Mouse (Mus musculus) kidney, postnatal 4 days (tissue): ENCODE data around the gene Sipa1l3.

Experiments
- DNase-seq, 2 experiments: peaks; one replicate each; pipeline ENCODE4 v3.0.0; 2021; ENCODE audit warnings: mixed read lengths in 2 of 2

Gene Sipa1l3

GRCm38 (mm10) chr7:29441793-29442192 is 76.6 kb downstream of the Sipa1l3 start:
- peak in 1 of 2 experiments; percentile 57 for DNase-seq

GRCm38 (mm10) chr7:29441151-29441550 is 77.3 kb downstream of the Sipa1l3 start:
- no peak for DNase-seq

DNA sequence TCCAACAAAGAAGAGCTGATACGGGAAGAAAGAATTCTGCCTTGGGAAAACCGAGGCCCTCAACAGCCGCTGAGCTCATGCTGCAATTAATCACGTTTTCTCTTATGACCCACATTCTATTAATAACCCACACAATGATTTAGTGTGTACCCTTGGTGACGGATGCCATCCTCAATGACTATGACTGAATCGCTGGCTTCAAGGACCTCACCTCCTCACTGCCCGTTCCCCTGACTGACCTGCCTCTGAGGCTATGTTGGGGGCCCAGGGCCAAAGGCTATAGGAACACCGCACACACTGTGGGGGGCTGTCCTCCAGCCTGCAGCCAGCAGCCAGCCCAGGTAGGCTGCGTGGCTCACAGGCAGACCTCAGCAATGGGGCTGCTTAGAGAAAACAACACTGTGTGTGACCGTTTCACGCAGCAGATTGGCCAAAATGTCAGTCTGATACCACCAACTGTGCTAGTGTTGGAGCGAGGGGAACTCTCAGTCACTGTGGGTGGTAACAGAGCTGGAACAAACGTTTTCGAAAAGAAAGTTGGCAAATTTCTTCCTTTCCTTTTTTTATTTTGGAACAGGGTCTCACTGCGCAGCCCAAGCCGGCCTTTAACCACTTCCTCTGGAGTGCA is 79.7 kb downstream of the Sipa1l3 start:
- no peak for DNase-seq

DNA sequence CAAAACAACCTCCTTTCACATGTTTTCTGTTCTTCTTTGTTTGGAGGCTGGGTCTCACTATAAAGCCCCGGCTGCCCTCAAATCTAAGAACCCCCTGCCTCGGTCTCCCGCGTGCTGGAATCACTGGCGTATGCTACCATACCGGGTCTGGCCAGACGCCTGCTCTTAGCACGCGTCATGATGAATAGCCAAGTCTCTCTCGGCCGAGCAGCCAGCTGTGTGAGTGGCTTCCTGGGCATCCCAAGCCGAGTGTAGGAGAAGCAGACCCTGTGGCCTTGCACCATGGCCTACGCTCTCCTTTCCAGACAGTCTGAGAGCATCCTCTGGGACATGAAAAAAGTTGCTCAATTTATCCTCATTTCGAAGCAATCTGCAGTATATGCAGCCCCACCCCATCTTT is 80.2 kb downstream of the Sipa1l3 start:
- DNase-seq: no peak

DNA sequence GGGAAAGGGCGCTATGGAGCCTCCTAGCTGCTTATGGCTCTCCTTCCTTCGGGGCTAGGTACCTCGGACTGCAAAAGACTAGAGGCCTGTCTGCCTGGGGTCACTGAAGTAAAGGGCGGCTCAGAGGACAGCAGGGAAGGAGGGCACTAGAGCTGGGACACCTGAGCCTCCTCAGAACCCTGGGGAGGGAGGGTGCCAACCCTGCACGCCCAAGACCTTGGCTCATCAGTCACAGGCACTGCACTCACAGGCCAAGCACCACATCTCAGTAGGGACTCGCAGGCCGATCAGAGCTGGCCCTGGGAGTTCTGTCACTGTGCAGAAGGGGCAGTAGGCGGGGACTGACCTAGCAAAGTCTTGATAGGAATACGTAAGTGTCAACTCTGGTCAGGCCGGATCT is 81.4 kb downstream of the Sipa1l3 start:
- DNase-seq: no peak

- DNase-seq: no peak
Measured at GRCm38 (mm10) chr7:29434313-29435035, 84.0 kb downstream of the Sipa1l3 start.

DNA sequence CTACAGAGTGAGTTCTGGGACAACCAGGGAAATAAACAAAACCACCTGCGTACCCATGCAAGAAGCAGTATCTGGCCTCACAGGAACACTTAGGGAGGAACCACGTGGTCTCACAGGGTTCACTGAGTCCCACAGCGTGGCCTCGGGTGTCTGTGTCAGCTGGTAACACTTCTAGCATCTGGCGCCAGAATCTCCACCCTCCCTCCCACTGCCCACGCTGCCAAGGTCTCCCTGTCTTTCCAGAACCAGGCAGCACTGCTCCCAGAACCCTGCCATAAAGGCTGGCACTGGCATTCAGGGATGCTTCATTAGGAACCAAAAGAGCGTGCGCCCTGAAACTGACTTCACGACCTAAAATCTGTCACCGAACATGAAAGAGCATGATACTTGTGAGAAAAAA is 84.7 kb downstream of the Sipa1l3 start:
- DNase-seq: no peak

- no peak for DNase-seq
Measured at GRCm38 (mm10) chr7:29432947-29433553, 85.4 kb downstream of the Sipa1l3 start.

GRCm38 (mm10) chr7:29432180-29432946 is 86.1 kb downstream of the Sipa1l3 start:
- no peak for DNase-seq

GRCm38 (mm10) chr7:29430739-29431211 is 87.7 kb downstream of the Sipa1l3 start:
- peak; percentile 62 to 71 for DNase-seq

DNA sequence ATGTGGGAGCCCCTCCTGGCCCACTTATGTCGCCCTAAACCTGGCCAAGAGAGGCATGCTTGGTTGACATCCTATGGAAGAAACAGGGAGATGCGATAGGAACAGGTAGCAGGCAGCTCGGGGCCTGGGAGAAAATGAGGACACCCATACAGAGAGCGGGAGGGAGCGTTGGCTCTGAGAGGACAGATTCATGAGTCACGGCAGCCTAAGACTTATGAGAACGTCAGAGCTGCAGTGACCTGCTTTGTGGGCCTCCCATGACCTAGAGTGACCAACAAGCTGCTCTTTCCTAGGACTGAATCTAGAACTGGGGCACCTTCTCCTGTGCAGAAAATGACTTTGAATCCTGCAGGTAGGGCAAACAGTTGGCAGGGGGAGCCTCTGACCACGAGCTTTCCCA is 92.4 kb downstream of the Sipa1l3 start:
- DNase-seq: no peak

DNA sequence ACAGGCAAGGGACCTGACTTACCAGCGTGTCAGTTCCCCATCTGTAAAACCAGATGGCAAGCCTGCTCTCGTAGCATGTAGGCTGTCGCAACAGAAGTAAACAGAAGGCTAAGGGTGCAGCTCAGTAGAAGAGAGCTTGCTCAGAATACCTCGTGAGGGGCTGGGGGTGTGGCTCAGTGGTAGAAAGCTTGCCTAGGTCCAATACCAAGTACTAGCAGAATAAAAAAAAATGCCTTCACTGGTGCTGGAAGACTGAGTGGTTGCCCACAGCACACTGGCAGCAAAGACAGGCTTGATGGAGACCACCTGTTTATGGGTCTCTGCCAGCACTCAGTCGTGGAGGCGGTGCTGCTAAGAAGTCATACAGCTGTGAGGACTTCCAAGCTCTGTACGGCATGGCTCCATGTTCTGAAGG is 93.0 kb downstream of the Sipa1l3 start:
- DNase-seq: peak in 1 of 2 experiments; percentile 43

GRCm38 (mm10) chr7:29424690-29425089 is 93.8 kb downstream of the Sipa1l3 start:
- DNase-seq: peak; percentile 78 to 80

DNA sequence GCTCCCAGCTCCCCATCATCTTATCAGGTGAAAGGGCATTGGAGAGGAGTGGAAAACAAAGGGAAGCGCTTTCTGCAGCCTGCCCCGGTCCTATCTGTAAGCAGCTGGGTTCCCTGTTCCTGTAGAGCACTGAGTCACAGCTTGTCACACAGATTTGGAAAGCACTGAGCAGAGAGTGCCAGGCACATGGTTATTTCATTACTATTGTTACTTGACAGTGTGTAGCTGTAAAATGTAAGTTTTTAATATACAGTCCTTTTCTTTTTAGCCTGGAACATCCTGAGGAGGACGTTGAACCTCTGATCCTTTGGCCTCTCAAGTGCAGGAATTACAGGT is 96.6 kb downstream of the Sipa1l3 start:
- no peak for DNase-seq

GRCm38 (mm10) chr7:29421240-29421908 is 97.1 kb downstream of the Sipa1l3 start:
- no peak for DNase-seq

GRCm38 (mm10) chr7:29419836-29420235 is 98.6 kb downstream of the Sipa1l3 start:
- DNase-seq: no peak

DNA sequence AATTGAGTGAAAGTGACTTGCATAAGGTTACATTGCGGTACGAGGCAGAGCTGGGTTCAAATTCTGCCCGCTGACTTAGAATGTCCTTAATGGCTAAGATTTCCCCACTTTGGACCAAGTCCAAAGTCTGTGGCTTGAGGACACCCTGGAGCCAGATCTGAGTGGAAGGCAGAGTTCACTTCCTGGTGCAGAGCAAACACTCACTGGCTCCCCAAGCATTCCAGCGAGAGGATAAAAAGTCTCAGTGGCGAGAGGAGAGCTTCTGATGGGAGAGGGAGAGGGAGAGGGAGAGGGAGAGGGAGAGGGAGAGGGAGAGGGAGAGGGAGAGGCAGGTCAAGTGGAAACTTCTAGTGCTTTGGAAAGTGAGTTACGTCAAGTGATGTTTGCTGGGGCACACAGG is 100.2 kb downstream of the Sipa1l3 start:
- peak in 1 of 2 experiments; percentile 38 for DNase-seq

- DNase-seq: no peak
Measured at GRCm38 (mm10) chr7:29417332-29418069, 100.9 kb downstream of the Sipa1l3 start.

GRCm38 (mm10) chr7:29416906-29417305 is 101.5 kb downstream of the Sipa1l3 start:
- no peak for DNase-seq

DNA sequence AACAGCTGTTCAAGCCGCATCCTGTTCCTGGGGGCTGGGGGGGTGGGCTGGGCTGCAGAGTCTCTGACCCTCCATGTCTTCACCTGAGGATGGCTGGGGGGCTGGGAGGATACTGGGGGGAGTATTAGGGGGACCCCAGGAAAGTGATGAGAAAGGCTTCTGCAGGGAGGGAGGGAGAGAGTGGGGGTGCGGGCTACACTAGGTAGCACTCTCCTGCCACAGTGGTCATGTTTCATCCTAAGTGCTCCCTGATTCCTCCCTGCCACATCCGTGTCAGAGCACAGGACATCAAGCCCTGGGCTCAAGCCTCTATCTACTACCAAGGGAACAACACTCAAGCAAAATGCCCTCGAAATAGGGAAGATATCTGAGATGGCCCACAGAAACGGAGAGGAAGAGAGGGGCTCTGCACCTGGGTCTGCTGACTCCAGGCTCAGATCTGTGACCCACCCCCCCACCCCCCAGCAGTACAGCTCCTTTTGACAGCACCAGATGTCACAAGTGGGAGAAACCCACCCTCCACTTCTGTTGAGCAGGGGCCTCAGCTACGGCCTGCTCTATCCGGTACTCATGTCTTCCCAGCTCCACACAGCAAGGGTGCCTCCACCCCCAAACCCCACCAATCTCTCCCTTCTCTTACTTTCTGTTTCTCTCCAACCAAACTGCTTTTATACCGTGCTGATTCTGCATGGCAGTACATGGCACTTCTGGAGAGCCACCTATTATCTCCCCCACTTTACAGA is 106.4 kb downstream of the Sipa1l3 start:
- DNase-seq: no peak

- no peak for DNase-seq
Measured at GRCm38 (mm10) chr7:29411216-29411816, 107.1 kb downstream of the Sipa1l3 start.
